Mouse (Mus musculus) gastrocnemius, postnatal 14 days (tissue): ENCODE data around the gene Ret. TPM values are rescaled to one million over a fixed set of nuclear protein-coding genes. Genes with fewer than 3 reads are reported as not detected.
A peak's percentile ranks its signal among the peaks of the same experiment; 100 is the strongest.

Experiments used
- DNase-seq: peaks from one replicate; pipeline ENCODE4 v3.0.0; 2021; ENCODE audit warnings: mixed read lengths
- intact Hi-C: fragments of 180-260 bp; cut with DNase I; formaldehyde crosslinking; loops from one replicate; pipeline ENCODE4 v1.15.1; 2025; ENCODE audit warnings: low total_unique reads
- long read RNA-seq, 2 experiments: library from polyadenylated mRNA; stranded (forward); transcript quantifications; one replicate each; pipeline ENCODE4 v2.0.0; 2021
- total RNA-seq, 2 experiments: library from RNA; stranded (reverse); gene quantifications; 2 replicates each; pipeline ENCODE4 v1.2.3; 2021

Gene Ret
- total RNA-seq, result 10 to 100 TPM in 1 of 2 experiments, 1 to 10 TPM in 1; 8.5 to 16.1 TPM
- long read RNA-seq, experiment 1, full-length matches to known transcripts, result 1 of 2 reads
- long read RNA-seq, experiment 1, partial matches to known transcripts, result 1 of 2 reads
- long read RNA-seq, experiment 1, other reads (novel, unspliced or antisense), result 0 of 2 reads
- long read RNA-seq, experiment 2, full-length matches to known transcripts, result 1 of 4 reads
- long read RNA-seq, experiment 2, partial matches to known transcripts, result 2 of 4 reads
- long read RNA-seq, experiment 2, other reads (novel, unspliced or antisense), result 1 of 4 reads

- intact Hi-C loops, result no loop called here
- no peak for DNase-seq
Observed at GRCm38 (mm10) chr6:118197440-118197975, at the start of gene Ret. TSS of gene Ret (minus strand) at chr6:118197718.

GRCm38 (mm10) chr6:118247161-118247560 is 49.6 kb upstream of the Ret start:
- intact Hi-C loops, result no loop called here
- no peak for DNase-seq

GRCm38 (mm10) chr6:118244106-118244505 is 46.6 kb upstream of the Ret start:
- intact Hi-C loops, result no loop called here
- no peak for DNase-seq

GRCm38 (mm10) chr6:118242941-118243340 is 45.4 kb upstream of the Ret start:
- no peak for DNase-seq
- intact Hi-C loops, result no loop called here

- DNase-seq, result no peak
- intact Hi-C loops, result no loop called here
Observed at GRCm38 (mm10) chr6:118226072-118226471, 28.6 kb upstream of the Ret start.

GRCm38 (mm10) chr6:118222471-118222870 is 25.0 kb upstream of the Ret start:
- no peak for DNase-seq
- intact Hi-C loops, result no loop called here

GRCm38 (mm10) chr6:118215676-118216075 is 18.2 kb upstream of the Ret start:
- no peak for DNase-seq
- intact Hi-C loops, result no loop called here

GRCm38 (mm10) chr6:118208326-118208725 is 10.8 kb upstream of the Ret start:
- intact Hi-C loops, result no loop called here
- no peak for DNase-seq

GRCm38 (mm10) chr6:118206386-118206785 is 8.9 kb upstream of the Ret start:
- DNase-seq, result peak; percentile 54
- intact Hi-C loops, result no loop called here

GRCm38 (mm10) chr6:118205176-118205890 is 7.8 kb upstream of the Ret start:
- intact Hi-C loops, result no loop called here
- peak; percentile 60 for DNase-seq

GRCm38 (mm10) chr6:118204112-118204511 is 6.6 kb upstream of the Ret start:
- no peak for DNase-seq
- intact Hi-C loops, result no loop called here

GRCm38 (mm10) chr6:118196751-118197439 is 623 bp downstream of the Ret start:
- intact Hi-C loops, result no loop called here
- peak; percentile 75 for DNase-seq

GRCm38 (mm10) chr6:118195108-118195507 is 2.4 kb downstream of the Ret start:
- peak; percentile 66 for DNase-seq
- intact Hi-C loops, result no loop called here

GRCm38 (mm10) chr6:118192882-118193281 is 4.6 kb downstream of the Ret start:
- intact Hi-C loops, result no loop called here
- DNase-seq, result no peak

GRCm38 (mm10) chr6:118192199-118192598 is 5.3 kb downstream of the Ret start:
- DNase-seq, result no peak
- intact Hi-C loops, result no loop called here

- DNase-seq, result no peak
- intact Hi-C loops, result no loop called here
Observed at GRCm38 (mm10) chr6:118189764-118190163, 7.8 kb downstream of the Ret start.

- DNase-seq, result no peak
- intact Hi-C loops, result no loop called here
Observed at GRCm38 (mm10) chr6:118188599-118188998, 8.9 kb downstream of the Ret start.

GRCm38 (mm10) chr6:118187285-118187641 is 10.3 kb downstream of the Ret start:
- intact Hi-C loops, result no loop called here

GRCm38 (mm10) chr6:118186620-118187284 is 10.8 kb downstream of the Ret start:
- no peak for DNase-seq
- intact Hi-C loops, result no loop called here

More at GRCm38 (mm10) chr6:118187285-118187641, 10.3 kb downstream of the Ret start:
- DNase-seq, result no peak

- DNase-seq, result no peak
- intact Hi-C loops, result loop anchor here (5.0 kb wide), 1 partner anchor 198 kb away; no protein-coding TSS in a partner anchor
Observed at GRCm38 (mm10) chr6:118184126-118184525, 13.4 kb downstream of the Ret start.
